Mouse (Mus musculus): ENCODE results near the gene Gramd4.

Gramd4 gene

DNA sequence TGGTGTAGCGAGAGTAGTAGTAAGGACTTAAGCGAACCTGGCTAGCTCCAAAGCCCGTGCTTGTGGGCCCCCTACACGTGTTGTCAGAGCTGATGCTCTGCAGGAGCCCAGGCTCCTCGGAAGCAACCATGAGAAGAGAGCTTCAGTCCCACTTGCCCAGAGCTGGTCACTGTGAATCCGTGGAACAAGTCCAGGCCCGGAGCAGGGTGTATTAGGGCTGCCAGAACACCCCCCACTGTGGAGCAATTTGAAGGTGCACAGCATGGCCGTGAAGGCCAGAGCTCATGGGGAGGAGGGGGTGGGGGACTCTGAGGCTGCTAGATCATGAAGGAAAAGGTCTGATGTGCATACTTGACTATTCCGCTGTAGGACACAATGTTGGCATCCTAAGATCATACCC lies 44.1 kb downstream of the Gramd4 start:
- DNase-seq (ENCODE audit: low read depth, low spot score): no peak
- Histone ChIP-seq H3K27me3 (ENCODE audit: control insufficient read depth, insufficient read depth, low read length, poor library complexity, severe bottlenecking) (no peaks in the 10 kb centered on the region), H3K36me3 (ENCODE audit: control insufficient read depth, insufficient read depth, low read length, poor library complexity, severe bottlenecking) (peaks cover 9% of the 10 kb centered on the region)

DNA sequence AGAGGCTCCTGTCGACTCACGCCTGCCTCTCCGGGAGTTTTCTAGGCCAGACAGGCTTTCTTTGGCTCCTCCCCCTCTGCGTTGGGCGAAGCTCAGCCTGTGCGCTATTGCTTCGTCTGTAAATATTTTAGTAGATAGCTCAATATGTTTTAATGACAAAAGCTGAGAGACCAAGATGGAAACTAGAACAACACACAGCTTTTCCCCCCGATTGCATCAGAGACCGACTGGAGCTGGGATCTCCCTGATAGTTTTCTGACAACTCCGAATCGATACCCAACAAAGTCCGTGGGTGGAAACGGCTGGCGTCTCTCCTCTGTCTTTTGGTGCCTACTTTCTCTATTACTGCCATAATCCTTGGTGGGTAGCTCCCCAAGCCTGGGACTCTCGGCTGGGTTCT lies 44.8 kb downstream of the Gramd4 start:
- H3K36me3 ChIP-seq (ENCODE audit: control insufficient read depth, insufficient read depth, low read length, poor library complexity, severe bottlenecking): peaks cover 9% of the 10 kb centered on the region
- no peaks in the 10 kb centered on the region for H3K27me3 ChIP-seq (ENCODE audit: control insufficient read depth, insufficient read depth, low read length, poor library complexity, severe bottlenecking)
- DNase-seq (ENCODE audit: low read depth, low spot score): no peak

- DNase-seq (ENCODE audit: low read depth, low spot score): no peak
- H3K36me3 ChIP-seq (ENCODE audit: control insufficient read depth, insufficient read depth, low read length, poor library complexity, severe bottlenecking): peaks cover 9% of the 10 kb centered on the region
- H3K27me3 ChIP-seq (ENCODE audit: control insufficient read depth, insufficient read depth, low read length, poor library complexity, severe bottlenecking): no peaks in the 10 kb centered on the region
These were observed 47.2 kb downstream of the Gramd4 start for GRCm38 (mm10) chr15:86104401-86105344.

- no peak for DNase-seq (ENCODE audit: low read depth, low spot score)
- H3K27me3 ChIP-seq (ENCODE audit: control insufficient read depth, insufficient read depth, low read length, poor library complexity, severe bottlenecking): no peaks in the 10 kb centered on the region
- peaks cover 9% of the 10 kb centered on the region for H3K36me3 ChIP-seq (ENCODE audit: control insufficient read depth, insufficient read depth, low read length, poor library complexity, severe bottlenecking)
These were observed 47.8 kb downstream of the Gramd4 start for GRCm38 (mm10) chr15:86105345-86105697.

DNA sequence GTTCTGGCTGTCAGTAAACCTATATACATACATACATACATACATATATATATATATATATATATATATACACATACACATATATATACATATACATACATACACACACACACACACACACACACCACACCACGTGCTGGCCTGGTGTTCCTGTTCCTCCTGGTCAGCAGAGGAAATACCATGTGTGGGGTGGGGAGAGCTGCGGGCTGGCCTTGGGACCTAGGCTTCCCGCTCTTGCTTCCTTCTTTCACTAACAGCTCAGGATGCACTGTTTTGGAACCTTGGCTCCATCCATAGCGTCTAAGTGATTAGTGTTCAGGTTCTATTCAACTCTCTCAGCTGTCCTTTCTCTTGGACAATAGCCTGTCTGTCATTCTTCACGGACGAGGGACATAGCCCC lies 48.3 kb downstream of the Gramd4 start:
- DNase-seq (ENCODE audit: low read depth, low spot score): no peak
- H3K27me3 ChIP-seq (ENCODE audit: control insufficient read depth, insufficient read depth, low read length, poor library complexity, severe bottlenecking): no peaks in the 10 kb centered on the region
- H3K36me3 ChIP-seq (ENCODE audit: control insufficient read depth, insufficient read depth, low read length, poor library complexity, severe bottlenecking): peaks cover 9% of the 10 kb centered on the region

DNA sequence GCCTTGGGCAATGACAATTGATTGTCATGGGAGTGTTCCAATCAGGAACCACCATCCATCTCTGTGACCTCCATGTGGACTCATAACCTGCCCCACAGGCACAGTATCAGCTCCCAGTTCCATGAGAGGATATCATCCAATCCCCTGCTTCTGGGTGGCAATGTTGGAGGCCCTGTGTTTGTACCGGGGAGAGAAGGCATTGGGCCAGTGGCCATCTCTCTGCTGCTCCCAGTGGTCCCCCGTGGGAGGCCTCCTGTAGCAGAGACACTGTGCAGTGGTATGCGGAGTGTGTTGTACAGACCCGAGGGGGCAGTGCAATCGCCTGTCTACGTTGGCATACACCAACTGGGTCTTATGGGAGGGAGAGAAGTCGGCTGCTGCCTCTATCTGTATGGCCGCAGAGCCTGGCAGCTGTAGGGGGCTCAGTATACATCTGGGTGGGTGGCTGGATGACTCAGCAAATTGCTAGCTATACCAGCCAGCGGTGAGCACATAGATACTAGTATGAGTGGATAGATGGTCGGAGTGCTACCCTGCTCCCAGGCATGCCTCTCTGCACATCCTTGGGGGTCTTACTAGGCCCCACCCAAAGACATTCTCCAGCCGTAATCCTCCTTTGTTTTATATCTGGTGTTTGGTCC lies 50.5 kb downstream of the Gramd4 start:
- Histone ChIP-seq H3K27me3 (ENCODE audit: control insufficient read depth, insufficient read depth, low read length, poor library complexity, severe bottlenecking) (no peaks in the 10 kb centered on the region), H3K36me3 (ENCODE audit: control insufficient read depth, insufficient read depth, low read length, poor library complexity, severe bottlenecking) (peaks cover 7% of the 10 kb centered on the region; the same call in 1 of the 2 replicates)
- DNase-seq (ENCODE audit: low read depth, low spot score): no peak

DNA sequence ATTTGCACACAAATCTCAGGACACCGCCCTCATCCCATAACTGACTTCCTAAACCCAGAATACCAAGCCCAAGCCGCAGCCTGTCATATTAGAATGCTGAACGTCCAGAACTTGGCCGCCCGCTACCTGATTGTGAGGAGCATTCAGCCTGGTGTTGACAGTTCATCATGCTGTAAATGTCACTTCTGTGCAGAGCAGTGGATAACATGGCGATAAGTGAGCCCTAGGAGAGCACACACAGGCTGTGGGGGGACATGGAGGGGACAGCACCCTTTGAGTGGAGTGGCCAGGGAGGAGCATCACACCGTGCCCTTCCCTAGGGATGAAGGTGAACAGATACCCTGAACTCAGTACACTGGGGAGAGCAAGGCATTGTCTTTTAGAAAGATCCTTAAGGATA lies 51.8 kb downstream of the Gramd4 start:
- DNase-seq (ENCODE audit: low read depth, low spot score): no peak
- peaks cover 1% of the 10 kb centered on the region; the same call in 1 of the 2 replicates for H3K36me3 ChIP-seq (ENCODE audit: control insufficient read depth, insufficient read depth, low read length, poor library complexity, severe bottlenecking)
- no peaks in the 10 kb centered on the region for H3K27me3 ChIP-seq (ENCODE audit: control insufficient read depth, insufficient read depth, low read length, poor library complexity, severe bottlenecking)

DNA sequence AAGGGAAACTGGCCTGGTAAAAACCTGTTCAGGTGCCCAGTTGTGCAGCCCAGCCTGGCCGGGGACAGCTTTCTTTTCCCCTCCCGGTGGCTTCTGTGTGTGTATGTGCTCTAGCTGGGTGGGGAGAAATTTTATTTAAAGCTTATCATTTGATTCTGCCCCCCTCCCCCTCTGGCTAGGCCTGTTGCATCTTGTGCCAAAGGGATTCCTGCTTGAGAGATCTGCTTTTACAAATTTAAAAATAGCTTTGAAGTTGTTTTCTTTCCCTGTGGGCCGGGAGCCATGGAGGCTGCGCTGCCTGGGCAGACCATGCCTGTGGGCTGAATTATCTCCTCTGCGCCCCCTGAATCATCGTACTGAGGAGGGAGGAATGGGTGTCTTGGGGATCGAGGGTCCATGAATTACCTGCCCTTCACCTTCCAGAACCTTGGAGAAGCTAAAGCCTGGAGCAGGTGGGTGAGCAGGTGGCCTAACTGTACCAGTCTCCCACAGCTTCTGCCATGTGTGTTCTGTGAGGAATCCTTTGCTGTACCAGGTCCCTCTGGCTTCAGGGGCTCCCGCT lies 52.2 kb downstream of the Gramd4 start:
- Histone ChIP-seq H3K36me3 (ENCODE audit: control insufficient read depth, insufficient read depth, low read length, poor library complexity, severe bottlenecking) (peaks cover 1% of the 10 kb centered on the region; the same call in 1 of the 2 replicates), H3K27me3 (ENCODE audit: control insufficient read depth, insufficient read depth, low read length, poor library complexity, severe bottlenecking) (no peaks in the 10 kb centered on the region)
- no peak for DNase-seq (ENCODE audit: low read depth, low spot score)

DNA sequence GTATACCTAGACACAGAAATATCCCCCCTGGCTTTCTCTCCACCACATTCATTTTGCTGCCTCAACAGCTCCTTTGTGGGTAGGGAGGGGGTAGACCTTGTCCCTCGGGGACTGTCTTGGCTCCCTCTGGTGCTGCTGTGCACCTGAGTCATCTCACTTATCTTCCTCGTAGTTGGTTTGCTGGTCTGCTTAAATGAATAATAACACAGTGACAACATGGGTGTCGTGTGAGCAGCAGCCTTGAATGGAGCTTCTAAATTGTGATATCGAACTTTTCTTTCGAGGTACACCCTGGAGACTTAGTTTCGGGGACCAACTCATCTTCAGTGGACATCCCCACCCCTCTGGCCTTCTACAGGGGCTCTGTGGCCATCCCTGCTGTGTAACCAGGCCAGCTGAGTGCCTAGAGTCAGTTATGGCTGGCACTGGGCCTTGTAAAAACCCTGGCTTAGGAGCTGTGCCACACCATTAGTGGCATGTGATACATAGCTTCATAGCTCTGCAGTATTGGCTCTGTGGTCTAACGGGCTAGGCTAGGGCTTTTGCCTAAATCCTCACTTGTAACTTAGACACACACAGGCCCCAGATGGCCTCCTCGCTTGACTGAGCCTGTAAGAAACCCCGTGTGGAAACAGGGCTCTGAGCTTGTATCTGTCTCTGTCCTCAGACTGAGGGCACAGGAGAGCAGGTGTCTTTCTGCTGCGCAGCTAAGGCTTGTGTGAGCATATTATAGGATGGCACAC lies 53.0 kb downstream of the Gramd4 start:
- H3K36me3 ChIP-seq (ENCODE audit: control insufficient read depth, insufficient read depth, low read length, poor library complexity, severe bottlenecking): no peaks in the 10 kb centered on the region; the same call in 1 of the 2 replicates
- no peaks in the 10 kb centered on the region for H3K27me3 ChIP-seq (ENCODE audit: control insufficient read depth, insufficient read depth, low read length, poor library complexity, severe bottlenecking)
- peak; percentile 67 for DNase-seq (ENCODE audit: low read depth, low spot score)

GRCm38 (mm10) chr15:86112707-86113341 lies 55.3 kb downstream of the Gramd4 start:
- Histone ChIP-seq H3K27me3 (ENCODE audit: control insufficient read depth, insufficient read depth, low read length, poor library complexity, severe bottlenecking) (no peaks in the 10 kb centered on the region), H3K36me3 (ENCODE audit: control insufficient read depth, insufficient read depth, low read length, poor library complexity, severe bottlenecking) (no peaks in the 10 kb centered on the region)
- no peak for DNase-seq (ENCODE audit: low read depth, low spot score)

- Histone ChIP-seq H3K36me3 (ENCODE audit: control insufficient read depth, insufficient read depth, low read length, poor library complexity, severe bottlenecking) (peaks cover 2% of the 10 kb centered on the region), H3K27me3 (ENCODE audit: control insufficient read depth, insufficient read depth, low read length, poor library complexity, severe bottlenecking) (no peaks in the 10 kb centered on the region)
- no peak for DNase-seq (ENCODE audit: low read depth, low spot score)
These were observed 55.8 kb downstream of the Gramd4 start for GRCm38 (mm10) chr15:86113342-86113710.

DNA sequence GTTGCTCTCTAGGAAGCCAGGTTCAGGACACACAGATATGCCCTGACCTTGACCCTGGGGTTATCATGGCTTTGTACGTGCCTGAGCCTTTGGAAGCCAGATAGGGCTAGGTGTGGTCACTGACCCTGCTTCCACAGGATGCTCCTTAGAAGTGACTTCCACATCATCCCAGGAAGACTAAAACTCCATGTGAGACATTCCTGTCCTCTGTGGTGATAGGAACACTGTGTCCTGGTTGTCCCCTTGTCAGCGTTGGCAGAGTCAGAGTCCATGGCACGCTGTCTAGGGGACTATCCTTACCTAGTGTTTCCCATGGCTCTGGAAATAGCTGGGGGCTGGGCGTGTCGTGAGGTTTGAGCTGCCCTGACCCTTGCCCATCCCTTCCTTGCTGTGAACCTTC lies 58.9 kb downstream of the Gramd4 start:
- Histone ChIP-seq H3K36me3 (ENCODE audit: control insufficient read depth, insufficient read depth, low read length, poor library complexity, severe bottlenecking) (peaks cover 4% of the 10 kb centered on the region), H3K27me3 (ENCODE audit: control insufficient read depth, insufficient read depth, low read length, poor library complexity, severe bottlenecking) (no peaks in the 10 kb centered on the region)
- DNase-seq (ENCODE audit: low read depth, low spot score): no peak

DNA sequence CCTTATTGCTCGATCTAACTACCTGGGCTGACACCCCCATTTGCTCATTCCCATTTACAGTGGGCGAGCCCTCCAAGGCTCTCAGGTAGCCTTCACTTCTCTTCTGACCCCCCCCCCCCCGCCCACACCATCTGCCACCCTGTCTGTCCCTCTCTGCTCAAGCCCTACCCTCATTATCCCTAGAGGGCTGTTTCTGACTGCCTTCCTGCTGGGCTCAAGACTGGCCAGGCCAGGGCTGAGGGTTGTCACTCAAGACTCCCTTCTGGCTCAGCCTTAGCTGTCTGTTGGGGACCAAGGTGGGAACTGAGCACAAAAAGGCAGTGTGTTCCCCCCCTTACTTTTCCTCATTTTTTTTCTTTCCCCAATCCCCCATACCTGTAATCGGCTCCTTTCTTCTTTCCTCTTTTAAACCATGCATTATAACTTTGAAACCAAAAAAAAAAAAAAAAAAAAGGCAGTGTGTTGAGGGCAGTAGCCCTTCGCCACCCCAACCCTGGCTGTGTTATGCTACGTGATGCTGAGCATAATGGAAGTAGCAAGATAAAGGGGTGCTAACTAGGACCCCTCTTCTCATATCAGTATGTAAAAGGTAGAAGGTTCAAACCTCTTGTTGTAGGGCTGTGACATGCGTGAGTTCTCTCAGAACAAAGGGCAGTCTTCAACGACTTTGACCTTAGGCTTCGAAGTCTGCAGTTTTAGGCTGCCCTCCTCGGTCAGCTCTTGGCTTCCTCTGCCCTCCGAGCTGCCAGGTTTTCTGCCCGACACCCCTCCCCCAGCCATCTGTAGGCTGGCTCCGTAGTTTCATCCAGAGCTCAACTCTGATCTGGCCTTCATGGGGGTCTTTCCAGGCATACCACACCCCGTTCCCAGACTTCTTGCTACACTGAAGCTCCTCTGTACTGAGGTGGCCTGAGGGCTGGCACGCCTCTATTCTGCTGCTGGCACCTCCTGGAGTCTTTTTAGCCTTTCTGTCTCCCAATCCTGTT lies 59.9 kb downstream of the Gramd4 start:
- no peak for DNase-seq (ENCODE audit: low read depth, low spot score)
- peaks cover 4% of the 10 kb centered on the region for H3K36me3 ChIP-seq (ENCODE audit: control insufficient read depth, insufficient read depth, low read length, poor library complexity, severe bottlenecking)
- H3K27me3 ChIP-seq (ENCODE audit: control insufficient read depth, insufficient read depth, low read length, poor library complexity, severe bottlenecking): no peaks in the 10 kb centered on the region
